Mouse (Mus musculus): ENCODE results near the gene Strada. TPM values are rescaled to one million over a fixed set of nuclear protein-coding genes. Genes with fewer than 3 reads are reported as not detected.

The Strada gene
- 33.1 TPM for polyA plus RNA-seq (2017; shearing (Covaris generic))

DNA sequence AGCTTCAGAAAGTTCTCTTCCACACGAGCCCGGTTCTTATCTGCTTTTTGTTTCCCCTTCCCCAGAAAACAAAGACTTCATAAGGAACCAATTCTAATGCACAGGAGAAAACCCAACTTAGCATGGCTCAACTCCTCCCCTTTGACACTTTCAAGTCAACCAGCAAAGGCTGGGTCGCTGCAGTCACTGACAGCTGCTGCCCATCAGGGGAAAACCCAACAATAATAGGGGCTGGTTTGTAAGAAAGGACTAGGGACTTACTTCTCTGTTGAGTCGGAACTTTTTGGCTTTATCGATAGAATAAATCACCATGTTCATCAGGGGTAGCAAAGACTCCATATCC is at the start of gene Strada:
TSS of gene Strada (minus strand) at position 46 of the 343 bp plus-strand sequence.

GRCm38 (mm10) chr11:106216730-106217490 is 14.9 kb upstream of the Strada start, which contains the start of gene Ddx42:
Gene Ddx42, plus strand, starts transcription at chr11:106216926.

DNA sequence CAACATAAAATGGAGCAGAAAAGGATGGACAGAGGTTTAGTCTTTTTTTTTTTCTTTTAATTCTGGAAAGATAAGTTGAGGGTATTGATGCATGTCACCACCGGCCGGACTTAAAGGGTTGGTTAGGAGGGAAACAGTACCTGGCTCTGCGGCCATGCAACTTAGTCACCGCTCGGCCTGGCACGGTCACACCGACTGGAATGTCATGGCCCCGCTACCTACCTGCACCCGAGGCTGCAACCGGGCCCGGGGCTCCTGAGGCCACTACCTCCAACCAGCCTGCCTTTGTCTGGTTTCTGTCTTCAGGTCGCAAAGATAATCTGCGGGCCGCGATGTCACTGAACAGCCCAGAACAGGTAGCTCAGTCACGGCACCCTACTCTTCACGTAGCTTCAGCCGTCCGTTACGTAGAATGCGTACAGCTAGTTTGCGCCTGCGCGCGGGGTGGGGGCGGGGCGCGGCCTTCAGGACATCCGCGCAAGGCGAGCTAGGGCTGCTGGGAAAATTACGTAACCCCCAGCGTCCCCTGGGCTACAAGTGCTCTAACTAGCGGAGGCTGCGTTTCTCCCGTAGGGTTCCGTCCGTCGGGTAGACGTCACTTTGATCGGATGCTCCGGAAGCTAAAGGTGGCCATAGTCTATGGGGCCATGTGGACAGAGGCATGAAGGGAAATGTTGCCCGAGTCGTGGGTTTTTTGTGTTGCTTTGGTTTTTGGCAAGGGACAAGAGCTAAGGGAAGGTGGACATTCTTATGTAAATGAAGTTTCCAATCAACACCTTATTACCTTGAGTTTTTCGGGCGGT is 14.2 kb upstream of the Strada start, which contains the start of gene Ccdc47:
TSS of gene Ccdc47 (minus strand) at position 418 of the 803 bp plus-strand sequence.

GRCm38 (mm10) chr11:106160841-106161721 is 40.9 kb downstream of the Strada start, which contains the start of the genes Gm10840 and Limd2:
Gene Gm10840, plus strand, starts transcription at chr11:106160850.
Gene Limd2, minus strand, starts transcription at chr11:106160860.

Other genes starting within 250 kb of the Strada start
- 0.91 TPM for gene Cyb561, start 248.8 kb downstream of the Strada start, polyA plus RNA-seq (2017; shearing (Covaris generic))
- gene Ace, start 234.2 kb downstream of the Strada start, polyA plus RNA-seq (2017; shearing (Covaris generic)) = 0.08 TPM
- gene Ace3, start 207.5 kb downstream of the Strada start, polyA plus RNA-seq (2017; shearing (Covaris generic)) = not detected
- 0.07 TPM for gene Kcnh6, start 194.0 kb downstream of the Strada start, polyA plus RNA-seq (2017; shearing (Covaris generic))
- gene Dcaf7, start 165.3 kb downstream of the Strada start, polyA plus RNA-seq (2017; shearing (Covaris generic)) = 87.8 TPM
- 15.5 TPM for gene Taco1, start 136.1 kb downstream of the Strada start, polyA plus RNA-seq (2017; shearing (Covaris generic))
- 102 TPM for gene Map3k3, start 117.6 kb downstream of the Strada start, polyA plus RNA-seq (2017; shearing (Covaris generic))
- 0.87 TPM for gene Gm10840, start 41.3 kb downstream of the Strada start, polyA plus RNA-seq (2017; shearing (Covaris generic))
- 1,824 TPM for gene Limd2, start 41.3 kb downstream of the Strada start, polyA plus RNA-seq (2017; shearing (Covaris generic))
- gene Ccdc47, start 14.2 kb upstream of the Strada start, polyA plus RNA-seq (2017; shearing (Covaris generic)) = 97.3 TPM
- 104 TPM for gene Ddx42, start 14.8 kb upstream of the Strada start, polyA plus RNA-seq (2017; shearing (Covaris generic))
- gene Ftsj3, start 53.9 kb upstream of the Strada start, polyA plus RNA-seq (2017; shearing (Covaris generic)) = 72.1 TPM
- gene Psmc5, start 54.0 kb upstream of the Strada start, polyA plus RNA-seq (2017; shearing (Covaris generic)) = 192 TPM
- 186 TPM for gene Smarcd2, start 70.8 kb upstream of the Strada start, polyA plus RNA-seq (2017; shearing (Covaris generic))
- 0.18 TPM for gene Tcam1, start 74.5 kb upstream of the Strada start, polyA plus RNA-seq (2017; shearing (Covaris generic))
- gene Gh, start 99.7 kb upstream of the Strada start, polyA plus RNA-seq (2017; shearing (Covaris generic)) = not detected
- 39.5 TPM for gene Cd79b, start 112.6 kb upstream of the Strada start, polyA plus RNA-seq (2017; shearing (Covaris generic))
- not detected for gene Scn4a, start 151.1 kb upstream of the Strada start, polyA plus RNA-seq (2017; shearing (Covaris generic))
- 0.24 TPM for gene Prr29, start 163.3 kb upstream of the Strada start, polyA plus RNA-seq (2017; shearing (Covaris generic))
- gene Icam2, start 185.9 kb upstream of the Strada start, polyA plus RNA-seq (2017; shearing (Covaris generic)) = 119 TPM

All from CD4-positive, CD25-positive, alpha-beta regulatory T cell (primary cell).